Mouse (Mus musculus) cerebellum, adult (tissue): ENCODE results near the gene Taf15.
A peak's percentile ranks its signal among the peaks of the same experiment; 100 is the strongest.

Experiments
- ATAC-seq: cut with Nextera tagmentation; 2 replicates; pipeline ENCODE4 v1.9.2; 2017; ENCODE audit warnings: mild to moderate bottlenecking, moderate library complexity, mixed read lengths; ENCODE audit not compliant: insufficient number of reproducible peaks, low FRiP score, low TSS enrichment

The Taf15 gene

DNA sequence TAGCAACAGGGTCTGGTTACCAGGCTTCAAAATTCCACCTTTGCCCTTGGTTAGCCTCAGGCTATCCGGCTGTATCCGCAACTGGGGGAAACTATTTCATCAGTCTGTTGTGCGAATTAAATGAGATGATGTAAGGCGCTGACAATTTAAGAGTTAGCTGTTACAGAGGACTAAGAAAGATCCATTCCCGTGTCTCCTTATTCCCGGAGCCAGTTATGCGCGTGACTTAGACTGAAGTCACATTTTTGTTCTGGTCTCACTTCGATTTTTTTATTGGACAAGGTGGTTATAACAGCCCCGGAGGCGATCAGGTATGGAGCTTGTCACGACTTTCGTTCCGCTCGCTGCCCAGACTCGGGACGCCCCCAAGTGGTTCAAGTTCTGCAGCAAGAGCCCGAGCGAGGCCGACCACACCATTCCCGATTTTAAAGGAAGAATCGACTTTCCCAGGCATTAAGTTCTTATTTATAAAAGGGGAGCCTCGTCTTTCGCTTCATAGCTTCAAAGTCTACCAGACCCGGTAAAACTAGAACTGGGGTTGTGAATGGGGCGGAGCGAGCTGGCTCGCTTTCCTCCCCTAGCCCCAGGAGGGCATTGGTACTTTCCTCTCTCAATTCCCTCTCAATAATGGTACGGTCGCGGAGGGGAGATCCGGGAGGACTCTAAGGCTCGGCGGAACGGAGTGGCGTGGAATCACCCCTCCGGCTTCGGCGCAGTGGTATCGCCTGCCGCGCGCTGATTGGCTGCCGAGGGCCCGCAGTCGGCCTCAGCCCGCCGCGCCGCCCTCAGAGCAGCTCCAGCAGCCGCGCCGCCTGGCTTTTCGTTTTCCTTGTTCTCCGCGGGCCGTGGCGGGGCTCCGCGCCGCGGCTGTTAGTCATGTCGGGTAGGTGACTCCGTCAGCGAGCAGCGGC, at the start of gene Taf15:
Taf15 (plus strand) TSS at position 763 of the 911 bp plus-strand sequence.
- peak; percentile 96 for ATAC-seq

DNA sequence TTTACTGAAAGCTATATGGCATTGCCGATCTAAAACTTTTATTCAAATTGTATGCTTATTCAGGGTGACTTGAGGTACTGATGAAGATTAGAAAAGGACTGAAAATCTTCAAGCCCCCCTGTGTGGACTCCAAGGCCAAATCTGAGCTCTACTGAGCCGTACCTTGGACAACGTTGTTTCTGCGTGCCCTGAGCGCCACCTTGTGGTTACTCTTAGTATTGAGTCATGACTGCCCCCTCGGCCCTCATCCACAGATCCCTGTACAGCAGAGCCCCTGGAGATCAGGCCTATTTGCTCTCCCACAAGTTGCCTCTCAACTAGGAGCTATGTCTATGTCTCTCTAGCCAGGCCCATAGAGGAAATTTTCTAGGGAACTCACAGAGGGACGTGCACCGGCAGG, 48.2 kb upstream of the Taf15 start:
- ATAC-seq: peak; percentile 71; the same call in 1 of the 2 replicates

DNA sequence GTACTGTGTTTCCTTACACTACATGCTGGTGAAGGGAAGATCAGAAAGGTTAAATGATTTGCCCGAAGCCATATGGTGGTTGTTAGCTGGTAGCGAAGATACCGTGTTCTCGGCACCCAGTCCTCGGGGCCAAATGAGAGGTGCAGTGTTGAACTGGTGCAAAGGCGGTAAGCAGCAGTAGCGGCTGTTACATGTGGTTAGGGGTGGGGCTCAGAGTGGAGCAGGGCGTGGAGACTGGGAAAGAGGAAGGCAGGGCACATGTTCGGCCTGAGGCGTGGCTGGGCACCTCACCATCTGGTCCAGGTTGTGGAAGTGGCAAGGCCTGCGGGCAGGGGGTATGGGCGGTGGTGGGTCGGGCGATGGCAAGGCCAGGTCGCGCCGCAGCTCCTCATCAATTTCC, 45.9 kb upstream of the Taf15 start:
- ATAC-seq: no peak

- ATAC-seq: no peak
Observed at GRCm38 (mm10) chr11:83429355-83429754, 43.5 kb upstream of the Taf15 start, which contains the start of gene Gas2l2. Gene Gas2l2 (minus strand): TSS chr11:83429455.

DNA sequence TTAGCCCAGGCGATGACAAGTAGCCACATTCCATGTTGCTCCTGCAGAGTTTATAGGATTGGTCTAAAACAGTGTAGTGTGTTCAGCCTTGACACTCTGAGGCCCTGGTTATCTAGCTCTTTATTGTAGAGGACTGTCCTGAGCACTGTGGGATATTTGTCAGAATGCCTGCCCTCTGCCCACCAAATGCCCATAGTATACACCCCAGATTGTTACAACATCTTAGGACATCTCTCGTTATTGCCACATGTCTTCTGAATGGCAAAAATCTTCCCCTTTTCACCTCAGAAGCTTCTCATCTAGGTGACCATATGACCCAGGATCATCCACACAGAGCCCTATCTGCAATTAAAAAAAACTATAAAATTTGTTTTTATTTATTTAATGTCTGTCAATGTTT, 40.4 kb upstream of the Taf15 start:
- ATAC-seq: no peak

GRCm38 (mm10) chr11:83437377-83437776, 35.5 kb upstream of the Taf15 start, which contains the start of gene 1700020L24Rik:
Gene 1700020L24Rik (plus strand): TSS chr11:83437677.
- no peak for ATAC-seq

GRCm38 (mm10) chr11:83439426-83440060, 33.3 kb upstream of the Taf15 start:
- ATAC-seq: no peak

- ATAC-seq: peak; percentile 83
Observed at GRCm38 (mm10) chr11:83440081-83441064, 32.5 kb upstream of the Taf15 start.

DNA sequence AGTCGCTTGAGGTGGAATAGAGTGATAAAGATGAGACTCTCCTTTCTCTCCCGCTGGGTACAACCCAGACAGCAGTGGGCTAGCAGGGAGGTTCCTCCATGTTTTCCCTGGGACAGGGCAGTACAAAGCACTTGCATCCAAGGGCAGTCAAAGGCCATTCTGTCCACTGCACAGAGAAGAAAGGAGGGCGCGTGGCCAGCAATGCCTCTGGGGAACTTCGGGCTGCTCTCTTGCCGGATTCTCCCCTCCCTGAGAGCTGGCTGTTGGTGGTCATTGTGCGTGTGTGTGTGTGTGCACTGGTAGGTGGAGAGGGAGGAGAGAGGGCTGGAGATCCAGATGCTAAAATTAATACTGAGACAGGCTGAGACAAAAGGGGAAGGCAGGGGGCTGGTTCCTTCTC, 31.7 kb upstream of the Taf15 start:
- no peak for ATAC-seq

- peak; percentile 43; the same call in 1 of the 2 replicates for ATAC-seq
Observed at GRCm38 (mm10) chr11:83442596-83443267, 30.2 kb upstream of the Taf15 start.

DNA sequence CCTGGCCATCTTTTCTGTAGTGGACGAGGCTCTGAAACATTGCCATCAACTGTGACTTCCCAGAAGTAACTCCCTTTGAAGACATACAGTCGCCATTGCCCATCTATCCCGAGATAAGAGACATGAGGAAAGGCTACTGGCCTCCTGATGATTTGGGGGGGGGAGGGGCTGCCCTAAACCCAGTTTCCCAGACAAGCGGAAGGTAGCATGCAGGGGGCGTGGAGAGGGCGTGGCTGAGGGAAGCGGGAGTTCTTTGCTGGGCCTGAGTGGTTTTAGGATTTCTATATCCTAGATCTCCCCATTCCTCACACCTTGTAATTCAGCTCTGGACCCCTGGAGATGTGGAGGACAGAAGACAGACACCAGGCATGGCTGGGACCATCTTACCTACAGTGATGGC, 29.1 kb upstream of the Taf15 start:
- no peak for ATAC-seq

GRCm38 (mm10) chr11:83445001-83445400, 27.9 kb upstream of the Taf15 start:
- ATAC-seq: no peak

- no peak for ATAC-seq
Observed at GRCm38 (mm10) chr11:83447612-83448011, 25.3 kb upstream of the Taf15 start.

DNA sequence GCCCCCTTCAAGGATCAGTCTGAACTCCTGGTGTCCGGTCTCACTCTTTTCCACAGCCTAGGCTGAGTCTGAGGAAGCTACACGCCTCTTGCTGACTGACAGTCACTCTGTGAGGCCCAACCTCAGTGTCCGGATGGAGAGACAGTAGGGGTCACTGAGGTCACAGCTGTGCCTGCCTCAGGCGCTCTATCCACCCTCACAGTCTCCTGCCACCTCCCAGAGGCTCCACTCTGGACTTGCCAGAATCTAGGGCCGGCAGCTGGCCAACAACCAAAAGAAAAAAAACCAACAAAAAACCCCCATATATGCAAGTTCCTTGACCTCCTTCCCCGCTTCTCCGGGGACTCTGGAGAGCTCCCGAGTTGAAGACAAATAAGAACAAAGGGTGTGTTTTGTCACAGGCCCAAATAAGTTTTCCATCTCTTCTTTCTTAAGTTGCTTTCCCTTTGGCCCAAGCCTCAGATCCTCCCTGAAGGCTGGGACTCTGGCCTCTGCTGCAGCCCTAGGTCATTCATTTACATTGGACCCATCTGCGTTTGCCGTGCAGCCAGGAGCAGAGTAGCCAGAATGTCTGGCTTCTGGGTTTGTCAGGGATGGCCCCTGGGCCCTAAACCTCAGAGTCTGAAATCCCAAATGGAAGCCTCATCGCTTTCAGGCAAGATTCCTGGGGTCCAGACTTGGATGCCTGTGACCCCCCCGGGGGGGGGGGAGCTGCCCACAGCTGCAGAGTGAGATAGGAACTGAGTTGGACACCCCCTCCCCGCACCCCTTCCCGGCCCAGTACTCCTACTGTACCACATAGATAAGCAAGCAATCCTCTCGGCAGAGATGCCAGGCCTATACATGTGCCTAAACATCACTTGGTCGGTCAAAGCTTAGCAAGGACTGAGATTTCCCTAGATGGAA, 24.6 kb upstream of the Taf15 start:
- no peak for ATAC-seq

GRCm38 (mm10) chr11:83448927-83449236, 24.0 kb upstream of the Taf15 start:
- ATAC-seq: no peak

DNA sequence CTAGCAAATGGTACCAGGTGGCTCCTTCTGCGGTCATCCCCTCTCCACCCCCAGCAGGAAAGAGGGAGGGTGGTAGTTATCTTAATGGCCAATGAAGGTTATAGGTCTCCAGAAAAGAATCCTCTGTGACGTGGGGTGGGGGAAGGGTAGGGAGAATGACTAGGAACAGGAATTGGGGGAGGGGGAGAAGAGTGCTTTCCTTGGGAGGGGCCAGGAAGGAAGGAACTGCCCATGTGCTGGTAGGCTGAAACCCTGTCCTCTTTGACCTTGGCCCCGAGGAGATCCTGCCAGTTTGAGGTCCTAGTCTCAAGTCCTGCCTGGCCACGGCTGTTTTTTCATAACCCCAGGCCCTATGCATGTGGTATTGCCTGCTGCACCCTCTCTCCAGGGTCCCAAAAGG, 23.6 kb upstream of the Taf15 start:
- no peak for ATAC-seq

GRCm38 (mm10) chr11:83450550-83450949, 22.3 kb upstream of the Taf15 start:
- no peak for ATAC-seq

- ATAC-seq: no peak; the same call in 1 of the 2 replicates
Observed at GRCm38 (mm10) chr11:83451281-83451680, 21.6 kb upstream of the Taf15 start.

GRCm38 (mm10) chr11:83454548-83454947, 18.3 kb upstream of the Taf15 start:
- no peak for ATAC-seq
